Mouse (Mus musculus): Measurements from ENCODE around the gene 2410137M14Rik. TPM values are rescaled to one million over a fixed set of nuclear protein-coding genes. Genes with fewer than 3 reads are reported as not detected.
A peak's percentile ranks its signal among the peaks of the same experiment; 100 is the strongest.

Gene 2410137M14Rik
- polyA plus RNA-seq, 1 experiment from 2014 or later, result 0.36 TPM

DNA sequence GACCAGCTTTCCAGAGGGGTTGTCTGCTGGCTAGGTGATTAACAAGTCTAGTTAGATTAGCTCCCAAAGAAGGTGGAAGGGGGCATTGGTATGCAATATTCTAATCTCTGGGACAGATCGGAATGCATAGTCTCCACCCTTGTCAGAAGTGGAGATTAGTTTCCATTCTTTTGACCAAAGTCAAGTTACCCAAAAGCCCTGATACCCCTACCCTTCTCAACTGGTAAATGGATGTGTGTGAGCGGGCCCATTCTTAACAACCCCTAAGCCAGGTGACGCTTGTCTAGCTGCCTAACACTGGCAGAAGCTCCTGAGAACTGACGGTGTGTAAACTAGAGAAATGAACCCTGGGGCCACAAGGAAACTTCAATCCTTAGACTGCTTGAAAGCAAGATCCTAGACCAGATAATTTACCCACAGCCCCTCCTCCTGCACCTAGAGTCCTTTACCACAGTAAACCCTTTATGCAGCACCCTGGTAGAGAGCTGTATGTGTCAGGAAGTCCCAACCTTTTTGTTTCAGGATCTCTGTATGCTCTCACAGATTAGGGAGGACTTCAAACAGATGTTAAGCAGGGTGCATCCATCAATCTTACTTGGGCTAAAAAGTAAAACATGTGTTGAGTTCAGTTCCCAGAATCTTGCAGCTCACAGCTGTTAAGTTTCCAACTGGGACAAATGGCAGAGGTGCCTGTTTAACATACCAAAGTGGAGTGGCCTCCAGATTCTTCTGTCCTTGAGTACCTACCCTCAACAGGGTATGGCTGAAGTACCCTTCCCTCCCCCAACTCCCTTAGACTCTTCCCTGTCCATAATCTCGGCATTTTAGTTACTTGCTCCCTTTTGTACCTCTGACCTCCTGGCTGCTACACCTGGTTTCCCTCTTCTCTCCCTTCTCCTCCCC, 1.5 kb upstream of the 2410137M14Rik start:
- no peak overlapping the region for H3K4me3 ChIP-seq (ENCODE audit: low read length)
- H3K9me3 ChIP-seq (ENCODE audit: control insufficient read depth, low read length), result no peaks in the 10 kb centered on the region
- ATAC-seq, result no peak
- no peaks in the 10 kb centered on the region for H3K36me3 ChIP-seq (ENCODE audit: control insufficient read depth, insufficient read depth, low read length)
- H3K4me2 ChIP-seq (ENCODE audit: low read length), result no peak overlapping the region
- H3K27me3 ChIP-seq (replicated peaks; ENCODE audit: control insufficient read depth, insufficient read depth, low read length), result no peaks in the 10 kb centered on the region; the same call in 1 of the 2 replicates
- H3K4me1 ChIP-seq (ENCODE audit: control insufficient read depth, insufficient read depth, low read depth, low read length), result no peaks in the 10 kb centered on the region
- WGBS, result 44% methylated on average over 5 of the region's 5 CpGs
- H3K9ac ChIP-seq (ENCODE audit: low read depth, low read length), result no peak overlapping the region
- H3K27ac ChIP-seq (ENCODE audit: low read depth, low read length), result no peak overlapping the region

DNA sequence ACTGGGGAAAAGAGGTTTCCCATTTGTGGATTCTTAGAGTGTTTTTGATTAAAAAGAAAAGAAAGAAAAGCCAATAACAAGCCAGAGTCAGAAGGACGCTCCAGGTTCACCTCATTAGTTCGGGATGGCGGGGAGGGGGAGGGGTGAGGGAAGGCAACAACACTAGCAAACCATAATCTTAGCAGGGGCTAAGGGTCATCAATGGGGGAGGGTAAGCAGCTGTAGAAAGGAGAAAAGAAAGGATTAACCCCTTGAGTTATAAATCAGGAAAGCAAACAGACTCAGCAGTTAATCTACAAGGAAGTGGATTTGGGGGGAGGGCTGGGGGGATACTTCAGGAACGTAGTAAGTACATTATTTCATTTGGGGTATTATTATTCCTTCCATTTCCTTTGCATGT, 808 bp upstream of the 2410137M14Rik start:
- Histone ChIP-seq H3K27me3 (replicated peaks; ENCODE audit: control insufficient read depth, insufficient read depth, low read length) (no peaks in the 10 kb centered on the region), H3K27ac (ENCODE audit: low read depth, low read length) (no peak overlapping the region), H3K4me3 (ENCODE audit: low read length) (no peak overlapping the region), H3K4me2 (ENCODE audit: low read length) (no peak overlapping the region), H3K9me3 (ENCODE audit: control insufficient read depth, low read length) (no peaks in the 10 kb centered on the region), H3K36me3 (ENCODE audit: control insufficient read depth, insufficient read depth, low read length) (no peaks in the 10 kb centered on the region), H3K4me1 (ENCODE audit: control insufficient read depth, insufficient read depth, low read depth, low read length) (no peaks in the 10 kb centered on the region), H3K9ac (ENCODE audit: low read depth, low read length) (no peak overlapping the region)
- 15% methylated on average over 4 of the region's 4 CpGs for WGBS
- no peak for ATAC-seq

DNA sequence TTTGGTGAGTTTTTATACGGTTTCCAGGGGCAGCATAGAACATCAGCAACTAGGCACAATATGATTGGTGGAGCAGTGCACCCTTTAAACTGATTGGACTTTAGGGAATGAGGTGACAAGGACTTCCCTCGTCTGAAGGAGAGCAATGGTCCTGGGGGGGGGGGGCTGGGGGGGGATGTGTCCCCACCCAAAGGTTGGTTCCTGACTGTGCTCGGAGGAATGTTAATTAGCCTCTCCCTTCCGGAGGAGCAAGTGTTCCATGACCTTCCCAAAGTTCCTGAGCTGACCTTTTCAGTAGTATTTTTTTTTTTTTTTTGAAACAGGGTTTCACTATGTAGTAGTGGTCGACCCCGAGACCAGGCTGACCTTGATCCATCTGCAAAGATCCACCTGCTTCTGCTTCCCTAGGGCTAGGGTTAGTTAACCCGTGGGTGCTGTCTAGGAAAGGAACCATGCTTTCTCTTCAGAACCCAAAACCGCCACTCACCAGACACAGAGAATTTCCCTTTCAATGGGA, 7.7 kb downstream of the 2410137M14Rik start:
- no peak overlapping the region for H3K27ac ChIP-seq (ENCODE audit: low read depth, low read length)
- H3K9me3 ChIP-seq (ENCODE audit: control insufficient read depth, low read length), result no peaks in the 10 kb centered on the region
- no peak overlapping the region for H3K4me3 ChIP-seq (ENCODE audit: low read length)
- WGBS, result 74% methylated on average over 8 of the region's 8 CpGs
- H3K27me3 ChIP-seq (replicated peaks; ENCODE audit: control insufficient read depth, insufficient read depth, low read length), result no peaks in the 10 kb centered on the region
- H3K4me2 ChIP-seq (ENCODE audit: low read length), result no peak overlapping the region
- H3K4me1 ChIP-seq (ENCODE audit: control insufficient read depth, insufficient read depth, low read depth, low read length), result no peaks in the 10 kb centered on the region
- no peak for ATAC-seq
- H3K9ac ChIP-seq (ENCODE audit: low read depth, low read length), result no peak overlapping the region
- no peaks in the 10 kb centered on the region for H3K36me3 ChIP-seq (ENCODE audit: control insufficient read depth, insufficient read depth, low read length)

DNA sequence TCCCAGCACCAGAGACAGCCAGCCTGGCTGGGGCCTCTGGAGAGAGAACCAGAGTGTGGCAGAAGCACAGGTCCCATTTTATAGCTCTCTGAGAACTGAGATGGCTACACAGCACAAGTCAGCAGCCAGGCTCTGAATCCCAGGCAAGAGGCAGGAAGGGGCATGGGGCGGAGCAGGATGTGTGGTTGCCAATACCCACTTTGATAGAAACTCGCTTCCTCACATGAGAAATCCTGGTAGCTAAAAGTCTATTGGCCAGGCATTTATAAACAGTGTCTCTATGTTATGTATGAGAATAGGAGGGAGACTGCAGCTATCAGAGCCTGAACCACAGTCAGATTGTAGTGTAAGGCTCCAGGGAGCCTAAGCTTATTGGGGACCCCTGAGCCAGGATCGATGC, 8.2 kb downstream of the 2410137M14Rik start:
- Histone ChIP-seq H3K36me3 (ENCODE audit: control insufficient read depth, insufficient read depth, low read length) (no peaks in the 10 kb centered on the region), H3K4me3 (ENCODE audit: low read length) (no peak overlapping the region), H3K4me1 (ENCODE audit: control insufficient read depth, insufficient read depth, low read depth, low read length) (no peaks in the 10 kb centered on the region), H3K9ac (ENCODE audit: low read depth, low read length) (no peak overlapping the region), H3K27me3 (replicated peaks; ENCODE audit: control insufficient read depth, insufficient read depth, low read length) (no peaks in the 10 kb centered on the region), H3K4me2 (ENCODE audit: low read length) (no peak overlapping the region), H3K9me3 (ENCODE audit: control insufficient read depth, low read length) (no peaks in the 10 kb centered on the region), H3K27ac (ENCODE audit: low read depth, low read length) (no peak overlapping the region)
- no peak for ATAC-seq
- WGBS, result 85% methylated on average over 3 of the region's 3 CpGs

DNA sequence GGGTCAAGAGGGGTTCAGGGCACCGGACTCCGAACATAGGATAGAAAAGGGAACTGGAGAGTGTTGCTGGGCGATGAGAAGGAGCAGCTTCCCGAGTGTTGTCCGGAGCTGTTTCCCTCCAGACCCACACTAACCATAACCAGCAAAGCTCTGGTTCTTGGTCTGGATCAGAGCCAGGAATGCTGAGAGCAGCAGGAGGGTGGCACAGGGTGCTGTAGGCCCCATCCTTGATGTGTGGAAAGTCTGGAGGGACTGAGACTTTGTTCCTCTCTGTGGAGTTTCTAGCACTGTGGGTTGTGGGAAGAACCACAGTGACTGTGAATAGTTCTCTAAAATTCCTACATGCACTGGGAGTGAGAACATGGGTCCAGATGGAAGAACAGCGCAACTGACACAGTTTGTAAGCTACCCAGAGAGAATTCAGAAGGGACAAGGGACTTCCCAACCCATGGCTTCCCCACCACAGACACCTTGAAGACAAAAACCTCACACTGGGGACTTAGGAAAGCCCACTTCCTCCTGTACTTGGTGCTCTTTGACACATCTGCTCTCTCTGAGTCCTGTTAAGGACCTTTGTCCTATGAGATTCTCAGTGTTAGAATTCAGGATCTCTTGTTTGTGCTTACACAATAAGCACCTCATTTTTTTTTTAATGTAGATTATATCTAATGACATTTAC, 9.7 kb downstream of the 2410137M14Rik start:
- Histone ChIP-seq H3K27ac (ENCODE audit: low read depth, low read length) (no peak overlapping the region), H3K4me1 (ENCODE audit: control insufficient read depth, insufficient read depth, low read depth, low read length) (no peaks in the 10 kb centered on the region), H3K4me2 (ENCODE audit: low read length) (no peak overlapping the region), H3K27me3 (replicated peaks; ENCODE audit: control insufficient read depth, insufficient read depth, low read length) (no peaks in the 10 kb centered on the region), H3K9me3 (ENCODE audit: control insufficient read depth, low read length) (no peaks in the 10 kb centered on the region), H3K36me3 (ENCODE audit: control insufficient read depth, insufficient read depth, low read length) (no peaks in the 10 kb centered on the region), H3K9ac (ENCODE audit: low read depth, low read length) (no peak overlapping the region), H3K4me3 (ENCODE audit: low read length) (no peak overlapping the region)
- ATAC-seq, result no peak
- 82% methylated on average over 6 of the region's 6 CpGs for WGBS

DNA sequence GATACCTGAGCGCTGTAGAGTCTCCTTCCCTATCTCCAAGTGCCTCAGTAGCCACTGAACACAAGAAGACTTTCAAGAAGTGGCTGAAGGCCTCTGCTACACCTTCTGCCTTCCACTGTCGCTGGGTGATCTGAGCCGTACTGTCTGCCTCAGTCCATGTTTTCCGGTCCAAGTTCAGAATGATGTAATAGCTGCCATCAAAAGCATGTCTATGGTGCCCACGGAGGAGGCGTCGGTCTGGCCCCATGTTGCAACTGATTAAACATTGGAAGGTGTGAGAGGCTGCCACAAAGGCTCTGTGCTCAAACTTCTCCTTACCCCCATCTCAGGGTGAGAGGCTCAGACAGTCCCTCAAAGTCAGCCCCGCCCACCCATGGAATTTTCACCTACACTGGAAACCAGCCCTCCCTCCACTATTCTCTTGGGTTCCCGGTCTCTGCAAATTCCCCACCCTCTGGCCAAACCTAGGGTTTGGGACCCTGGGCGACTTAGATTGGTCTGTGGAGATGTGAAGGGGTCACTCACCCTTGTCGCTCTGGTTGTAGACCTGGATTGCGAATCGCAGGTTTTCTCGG, 10.6 kb downstream of the 2410137M14Rik start:
- Histone ChIP-seq H3K9ac (ENCODE audit: low read depth, low read length) (no peak overlapping the region), H3K36me3 (ENCODE audit: control insufficient read depth, insufficient read depth, low read length) (no peaks in the 10 kb centered on the region), H3K27ac (ENCODE audit: low read depth, low read length) (no peak overlapping the region), H3K4me1 (ENCODE audit: control insufficient read depth, insufficient read depth, low read depth, low read length) (no peaks in the 10 kb centered on the region), H3K4me3 (ENCODE audit: low read length) (no peak overlapping the region), H3K4me2 (ENCODE audit: low read length) (no peak overlapping the region), H3K27me3 (replicated peaks; ENCODE audit: control insufficient read depth, insufficient read depth, low read length) (no peaks in the 10 kb centered on the region), H3K9me3 (ENCODE audit: control insufficient read depth, low read length) (no peaks in the 10 kb centered on the region)
- 83% methylated on average over 14 of the region's 14 CpGs for WGBS
- ATAC-seq, result no peak

DNA sequence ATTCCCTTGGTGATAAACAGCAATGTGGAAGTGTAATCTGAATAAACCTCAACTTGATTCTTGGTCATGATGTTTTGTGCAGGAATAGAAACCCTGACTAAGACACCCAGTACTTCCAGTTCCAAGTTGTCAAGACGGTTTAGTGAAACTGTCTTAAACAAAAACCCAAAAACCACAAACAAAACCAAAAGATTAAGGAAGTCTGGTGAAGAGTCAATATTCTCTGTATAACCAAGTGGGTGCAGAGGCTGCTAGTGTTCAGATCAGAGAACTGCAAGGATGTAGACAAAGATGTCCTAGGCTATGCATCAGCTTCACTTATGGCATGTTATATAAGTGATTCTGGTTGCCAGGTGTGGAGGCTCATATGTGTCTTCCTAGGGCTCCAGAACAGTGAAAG, 14.2 kb downstream of the 2410137M14Rik start:
- H3K4me2 ChIP-seq (ENCODE audit: low read length), result no peak overlapping the region
- no peaks in the 10 kb centered on the region for H3K9me3 ChIP-seq (ENCODE audit: control insufficient read depth, low read length)
- H3K9ac ChIP-seq (ENCODE audit: low read depth, low read length), result no peak overlapping the region
- no peaks in the 10 kb centered on the region for H3K27me3 ChIP-seq (replicated peaks; ENCODE audit: control insufficient read depth, insufficient read depth, low read length)
- no peaks in the 10 kb centered on the region; the same call in 1 of the 2 replicates for H3K36me3 ChIP-seq (ENCODE audit: control insufficient read depth, insufficient read depth, low read length)
- H3K4me3 ChIP-seq (ENCODE audit: low read length), result no peak overlapping the region
- H3K27ac ChIP-seq (ENCODE audit: low read depth, low read length), result no peak overlapping the region
- ATAC-seq, result no peak
- no peaks in the 10 kb centered on the region for H3K4me1 ChIP-seq (ENCODE audit: control insufficient read depth, insufficient read depth, low read depth, low read length)
- WGBS, result 80% methylated on average over 1 of the region's 1 CpGs

DNA sequence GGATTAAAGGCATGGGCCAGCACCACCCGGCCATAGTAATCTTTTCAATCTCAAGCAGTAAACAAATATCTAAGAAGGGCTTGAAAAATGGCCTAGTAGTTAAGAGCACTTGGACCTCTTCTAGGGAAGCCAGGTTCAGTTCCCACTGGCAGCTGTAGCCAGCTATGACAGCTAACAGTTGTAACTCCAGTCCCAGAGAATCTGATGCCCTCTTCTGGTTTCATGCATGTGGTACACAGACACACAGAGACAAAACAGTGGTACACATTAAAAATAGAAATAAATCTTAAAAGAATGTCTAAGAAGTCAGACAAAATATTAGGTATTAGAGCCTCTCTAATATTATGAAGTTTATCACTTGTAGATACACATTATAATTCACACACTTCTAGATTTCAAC, 19.9 kb downstream of the 2410137M14Rik start:
- WGBS, result 62% methylated on average over 1 of the region's 1 CpGs

DNA sequence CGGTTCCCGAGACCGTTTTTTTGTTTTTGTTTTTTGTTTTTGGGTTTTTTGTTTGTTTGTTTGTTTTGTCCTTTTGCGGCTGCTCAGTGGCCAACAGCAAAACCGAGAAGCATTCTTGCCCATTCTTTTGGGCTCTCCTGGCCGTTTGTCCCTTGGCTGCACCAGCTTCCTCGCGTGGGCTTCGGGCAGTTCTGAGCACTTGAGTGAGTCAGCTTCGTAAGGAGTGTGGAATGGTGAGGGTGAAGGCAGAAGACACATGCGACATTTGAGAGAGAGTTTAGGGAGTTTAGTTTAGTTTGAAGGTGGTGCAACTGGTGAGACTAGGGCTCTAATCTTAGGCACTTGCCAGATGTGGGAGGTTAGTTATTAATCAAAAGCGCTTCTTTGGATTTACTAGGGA, 22.2 kb downstream of the 2410137M14Rik start:
- no peaks in the 10 kb centered on the region for H3K27me3 ChIP-seq (replicated peaks; ENCODE audit: control insufficient read depth, insufficient read depth, low read length)
- H3K9me3 ChIP-seq (ENCODE audit: control insufficient read depth, low read length), result no peaks in the 10 kb centered on the region
- no peaks in the 10 kb centered on the region for H3K36me3 ChIP-seq (ENCODE audit: control insufficient read depth, insufficient read depth, low read length)
- H3K4me3 ChIP-seq (ENCODE audit: low read length), result peak overlapping the region; percentile 75
- peaks cover 16% of the 10 kb centered on the region for H3K4me1 ChIP-seq (ENCODE audit: control insufficient read depth, insufficient read depth, low read depth, low read length)
- peak overlapping the region; percentile 55 for H3K27ac ChIP-seq (ENCODE audit: low read depth, low read length)
- no peak for ATAC-seq
- H3K9ac ChIP-seq (ENCODE audit: low read depth, low read length), result peak overlapping the region; percentile 75
- peak overlapping the region; percentile 88 for H3K4me2 ChIP-seq (ENCODE audit: low read length)
- 11% methylated on average over 12 of the region's 12 CpGs for WGBS

More for the DNA sequence above, 19.9 kb downstream of the 2410137M14Rik start:
- H3K27ac ChIP-seq (ENCODE audit: low read depth, low read length), result no peak overlapping the region
- H3K4me2 ChIP-seq (ENCODE audit: low read length), result no peak overlapping the region
- H3K4me1 ChIP-seq (ENCODE audit: control insufficient read depth, insufficient read depth, low read depth, low read length), result peaks cover 16% of the 10 kb centered on the region
- H3K4me3 ChIP-seq (ENCODE audit: low read length), result no peak overlapping the region
- no peaks in the 10 kb centered on the region for H3K27me3 ChIP-seq (replicated peaks; ENCODE audit: control insufficient read depth, insufficient read depth, low read length)
- no peak for ATAC-seq
- H3K9ac ChIP-seq (ENCODE audit: low read depth, low read length), result no peak overlapping the region
- no peaks in the 10 kb centered on the region; the same call in 1 of the 2 replicates for H3K36me3 ChIP-seq (ENCODE audit: control insufficient read depth, insufficient read depth, low read length)
- H3K9me3 ChIP-seq (ENCODE audit: control insufficient read depth, low read length), result no peaks in the 10 kb centered on the region

Measured in hindbrain, embryonic 16.5 days (tissue).